Mouse (Mus musculus) embryonic facial prominence, embryonic 14.5 days (tissue): Measurements from ENCODE around the gene Slc23a3. TPM values are rescaled to one million over a fixed set of nuclear protein-coding genes. Genes with fewer than 3 reads are reported as not detected.

Experiments used
- ATAC-seq: fragments of 200-750 bp; cut with Nextera tagmentation; 2 replicates; pipeline ENCODE4 v1.8.0; 2017; ENCODE audit warnings: low read depth, moderate number of reproducible peaks, moderate TSS enrichment
- DNase-seq: peaks from one replicate; pipeline ENCODE4 v3.0.0-alpha.2; 2015; ENCODE audit warnings: low spot score
- H3K27ac ChIP-seq: fragments of 300-500 bp; sonication (generic); replicated peaks from 2 replicates; pipeline ENCODE4 v1.5.1; 2014; ENCODE audit warnings: low read depth, mild to moderate bottlenecking, low read length, moderate library complexity
- H3K27me3 ChIP-seq: fragments of 300-500 bp; sonication (generic); replicated peaks from 2 replicates; pipeline ENCODE4 v1.6.1; 2014; ENCODE audit warnings: low read length; ENCODE audit not compliant: control insufficient read depth, insufficient read depth
- H3K36me3 ChIP-seq: fragments of 300-500 bp; sonication (generic); 2 replicates; pipeline ENCODE4 v1.6.1; 2014; ENCODE audit warnings: low read length, mixed read lengths; ENCODE audit not compliant: control insufficient read depth, insufficient read depth
- H3K4me1 ChIP-seq: fragments of 300-500 bp; sonication (generic); 2 replicates; pipeline ENCODE4 v1.6.1; 2014; ENCODE audit warnings: antibody characterized with exemption, low read length; ENCODE audit not compliant: control insufficient read depth, insufficient read depth
- H3K4me2 ChIP-seq: fragments of 300-500 bp; sonication (generic); 2 replicates; pipeline ENCODE4 v1.6.1; 2014; ENCODE audit warnings: low read depth, mild to moderate bottlenecking, low read length, moderate library complexity, mixed read lengths
- H3K4me3 ChIP-seq: fragments of 300-500 bp; sonication (generic); 2 replicates; pipeline ENCODE4 v1.5.1; 2014; ENCODE audit warnings: low read depth, mild to moderate bottlenecking, low read length
- H3K9ac ChIP-seq: fragments of 300-500 bp; sonication (generic); 2 replicates; pipeline ENCODE4 v1.6.1; 2014; ENCODE audit warnings: low read depth, mild to moderate bottlenecking, low read length, moderate library complexity, mixed read lengths
- H3K9me3 ChIP-seq: fragments of 300-500 bp; sonication (generic); 2 replicates; pipeline ENCODE4 v1.6.1; 2016; ENCODE audit warnings: low read length; ENCODE audit not compliant: control insufficient read depth
- WGBS: fragments of 180-500 bp; shearing (Covaris S2); extraction: QIAGEN DNeasy Blood & Tissue Kit; methylation state at CpG from one replicate; pipeline ENCODE4 v1.1.7; 2014; 5-methylcytosine and 5-hydroxymethylcytosine counted together
- polyA plus RNA-seq: library from polyadenylated mRNA; unstranded; fragments of >200 nt; fragmentation: Nextera tagmentation; extraction: Ambion mirVana; gene quantifications from 2 replicates; pipeline ENCODE4 v1.2.1, GENCODE M21; 2014

The Slc23a3 gene
- polyA plus RNA-seq, 1 experiment from 2014 or later = 0.08 TPM

DNA sequence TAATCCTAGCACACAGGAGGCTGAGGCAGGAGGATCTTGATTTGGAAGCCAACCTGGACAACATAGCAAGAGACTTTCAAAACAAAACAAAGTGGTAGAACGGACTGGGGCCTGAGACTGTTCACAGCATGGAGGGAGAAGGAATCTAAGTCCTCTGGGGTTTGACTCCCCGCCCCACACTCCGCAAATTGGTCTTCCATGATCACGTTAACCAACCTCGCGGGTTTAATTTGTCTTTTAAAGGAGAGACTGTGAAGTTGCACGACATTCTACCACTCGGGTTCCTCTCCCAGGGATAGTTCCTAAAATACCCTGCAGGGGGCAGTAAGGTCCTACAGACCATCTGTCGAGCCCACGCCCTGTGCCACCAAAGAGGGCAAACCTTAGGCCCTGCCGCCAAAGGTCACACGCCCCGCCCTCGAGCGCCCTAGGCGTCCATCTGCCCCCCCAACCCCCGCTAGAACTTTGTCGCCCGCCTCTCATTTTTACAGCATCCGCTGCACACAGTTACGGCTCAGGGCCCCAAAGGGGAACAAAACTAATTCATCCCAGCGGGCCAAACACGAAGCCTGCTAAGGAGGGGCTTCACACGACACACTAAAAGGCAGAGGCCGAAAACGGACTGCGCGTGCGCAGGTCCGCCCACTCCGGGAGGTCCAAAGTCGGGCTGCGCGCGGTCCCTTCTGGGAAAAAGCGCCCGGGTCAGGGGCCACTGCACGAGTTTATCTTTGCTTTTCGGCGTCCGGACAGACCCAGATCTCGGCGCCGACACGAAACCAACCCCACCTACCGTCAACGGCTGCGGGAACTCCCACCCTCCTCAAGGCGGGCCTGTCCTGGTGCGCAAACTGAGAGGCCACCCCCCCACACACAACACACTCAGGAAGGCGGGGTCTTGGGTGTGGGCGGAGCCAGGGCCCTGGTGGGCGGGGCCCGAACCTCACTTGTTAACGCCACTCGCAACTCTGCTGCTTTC, 9.1 kb downstream of the Slc23a3 start, which contains the start of gene Nhej1:
Gene Nhej1, minus strand, starts transcription at position 855 of the 976 bp plus-strand sequence.
- H3K9me3 ChIP-seq = no peaks in the 10 kb centered on the region
- 2% methylated on average over 56 of the region's 56 CpGs for WGBS
- peak; percentile 98 for DNase-seq
- H3K36me3 ChIP-seq = no peaks in the 10 kb centered on the region
- peak within 1 kb of the TSS; percentile 60 for H3K4me3 ChIP-seq
- H3K27ac ChIP-seq = peak within 1 kb of the TSS; percentile 96
- peak within 1 kb of the TSS; percentile 54 for H3K4me2 ChIP-seq
- H3K9ac ChIP-seq = peak within 1 kb of the TSS; percentile 75
- ATAC-seq = peak; percentile 96
- H3K4me1 ChIP-seq = peaks cover 7% of the 10 kb centered on the region
- H3K27me3 ChIP-seq = no peaks in the 10 kb centered on the region

DNA sequence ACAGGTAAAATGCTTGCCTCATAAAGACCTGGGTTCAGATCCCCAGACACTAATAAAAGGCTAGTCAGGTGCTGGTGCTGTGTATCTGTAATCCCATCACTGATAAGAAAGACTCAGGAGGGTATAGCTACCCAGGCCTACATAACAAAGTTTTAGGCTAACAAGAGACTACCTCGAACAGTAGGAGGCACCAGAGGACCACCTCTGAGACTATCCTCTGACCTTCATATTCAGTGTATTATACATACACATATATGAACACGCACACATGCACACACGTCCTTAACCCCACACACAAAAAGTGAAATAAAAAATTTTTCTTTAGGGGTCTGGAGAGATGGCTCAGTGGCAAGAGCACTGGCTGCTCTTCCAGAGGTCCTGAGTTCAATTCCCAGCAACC, 11.5 kb downstream of the Slc23a3 start:
- Histone ChIP-seq H3K27me3 (no peaks in the 10 kb centered on the region), H3K4me2 (no peak overlapping the region), H3K9me3 (no peaks in the 10 kb centered on the region), H3K36me3 (no peaks in the 10 kb centered on the region), H3K9ac (no peak overlapping the region), H3K27ac (no peak overlapping the region), H3K4me3 (no peak overlapping the region), H3K4me1 (peaks cover 7% of the 10 kb centered on the region)
- no peak for ATAC-seq
- 84% methylated on average over 3 of the region's 3 CpGs for WGBS
- DNase-seq = no peak

Other genes starting within 250 kb of the Slc23a3 start
- not detected in 2 replicates for gene Fev, start 248.5 kb downstream of the Slc23a3 start, polyA plus RNA-seq
- not detected in 2 replicates for gene Cryba2, start 240.7 kb downstream of the Slc23a3 start, polyA plus RNA-seq
- 0.25 and 1.2 TPM in 2 replicates for gene Cfap65, start 198.3 kb downstream of the Slc23a3 start, polyA plus RNA-seq
- 2.0 and 2.2 TPM in 2 replicates for gene Ihh, start 182.2 kb downstream of the Slc23a3 start, polyA plus RNA-seq
- gene Nhej1, start 8.7 kb downstream of the Slc23a3 start, polyA plus RNA-seq = 10.3 and 11.5 TPM in 2 replicates
- gene Cnppd1, start 8.8 kb upstream of the Slc23a3 start, polyA plus RNA-seq = 35.9 and 41.4 TPM in 2 replicates
- gene Retreg2, start 8.9 kb upstream of the Slc23a3 start, polyA plus RNA-seq = 49.3 and 51.4 TPM in 2 replicates
- gene Zfand2b, start 34.8 kb upstream of the Slc23a3 start, polyA plus RNA-seq = 37.0 and 37.6 TPM in 2 replicates
- gene Abcb6, start 46.5 kb upstream of the Slc23a3 start, polyA plus RNA-seq = 21.7 and 24.5 TPM in 2 replicates
- gene Ankzf1, start 58.3 kb upstream of the Slc23a3 start, polyA plus RNA-seq = 16.8 and 21.8 TPM in 2 replicates
- 31.9 and 32.7 TPM in 2 replicates for gene Atg9a, start 58.3 kb upstream of the Slc23a3 start, polyA plus RNA-seq
- gene Glb1l, start 76.9 kb upstream of the Slc23a3 start, polyA plus RNA-seq = 13.0 and 17.6 TPM in 2 replicates
- gene Stk16, start 76.9 kb upstream of the Slc23a3 start, polyA plus RNA-seq = 97.1 and 103 TPM in 2 replicates
- gene Tuba4a, start 86.0 kb upstream of the Slc23a3 start, polyA plus RNA-seq = 59.6 and 76.1 TPM in 2 replicates
- gene A630095N17Rik, start 98.2 kb upstream of the Slc23a3 start, polyA plus RNA-seq = not detected in 2 replicates
- 20.0 and 21.0 TPM in 2 replicates for gene Dnajb2, start 102.5 kb upstream of the Slc23a3 start, polyA plus RNA-seq
- gene Ptprn, start 130.6 kb upstream of the Slc23a3 start, polyA plus RNA-seq = 2.0 and 2.9 TPM in 2 replicates
- 6.0 and 6.9 TPM in 2 replicates for gene Resp18, start 144.5 kb upstream of the Slc23a3 start, polyA plus RNA-seq
- 115 and 128 TPM in 2 replicates for gene Dnpep, start 184.1 kb upstream of the Slc23a3 start, polyA plus RNA-seq
- 159 and 218 TPM in 2 replicates for gene Des, start 226.4 kb upstream of the Slc23a3 start, polyA plus RNA-seq
- gene Speg, start 241.4 kb upstream of the Slc23a3 start, polyA plus RNA-seq = 20.2 and 20.3 TPM in 2 replicates